Mouse (Mus musculus): ENCODE data around the gene Serinc2. TPM values are rescaled to one million over a fixed set of nuclear protein-coding genes. Genes with fewer than 3 reads are reported as not detected.

The Serinc2 gene
- polyA plus RNA-seq, 1 experiment from 2014 or later, result 36.4 TPM

DNA sequence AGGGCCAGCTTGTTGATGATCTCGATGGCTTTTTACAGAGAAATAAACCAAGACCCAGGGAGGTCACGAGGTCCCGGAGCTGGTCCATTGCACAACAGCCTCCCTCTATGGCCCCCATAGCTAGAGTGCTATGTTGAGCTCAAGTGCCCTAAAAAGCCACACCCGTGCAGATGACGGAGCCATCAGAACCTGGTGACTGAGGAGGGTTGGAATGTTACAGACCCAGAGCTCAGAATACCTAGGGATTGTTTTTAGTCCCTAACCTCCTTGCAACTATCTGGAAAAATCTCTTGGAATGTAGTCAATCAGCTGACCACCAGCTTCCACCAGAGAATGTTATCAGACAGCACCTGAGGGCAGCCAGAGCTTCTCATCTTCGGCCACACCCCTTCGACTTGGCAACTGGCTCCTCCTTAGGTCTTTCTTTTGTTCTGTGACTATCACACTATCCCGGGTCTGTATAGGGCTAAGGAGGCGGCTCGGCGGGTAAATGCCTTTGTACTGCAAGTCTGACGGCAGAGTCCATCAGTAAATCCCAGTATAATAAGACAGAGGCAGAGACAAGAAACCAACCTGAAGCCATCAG, 23.4 kb upstream of the Serinc2 start:
- no peak for ATAC-seq (ENCODE audit: low read depth)
- Histone ChIP-seq H3K27me3 (ENCODE audit: control insufficient read depth, insufficient read depth, low read length) (peaks cover 8% of the 10 kb centered on the region), H3K4me3 (ENCODE audit: low read depth, low read length) (no peak overlapping the region), H3K9me3 (ENCODE audit: control insufficient read depth, low read length) (no peaks in the 10 kb centered on the region), H3K36me3 (ENCODE audit: control insufficient read depth, insufficient read depth, low read length) (no peaks in the 10 kb centered on the region), H3K4me2 (ENCODE audit: low read depth, low read length) (no peak overlapping the region), H3K4me1 (ENCODE audit: control insufficient read depth, insufficient read depth, low read length) (no peaks in the 10 kb centered on the region), H3K9ac (replicated peaks; ENCODE audit: low read depth, low read length) (no peak overlapping the region), H3K27ac (ENCODE audit: low read depth, low read length) (no peak overlapping the region)
- WGBS, result 51% methylated on average over 12 of the region's 12 CpGs

DNA sequence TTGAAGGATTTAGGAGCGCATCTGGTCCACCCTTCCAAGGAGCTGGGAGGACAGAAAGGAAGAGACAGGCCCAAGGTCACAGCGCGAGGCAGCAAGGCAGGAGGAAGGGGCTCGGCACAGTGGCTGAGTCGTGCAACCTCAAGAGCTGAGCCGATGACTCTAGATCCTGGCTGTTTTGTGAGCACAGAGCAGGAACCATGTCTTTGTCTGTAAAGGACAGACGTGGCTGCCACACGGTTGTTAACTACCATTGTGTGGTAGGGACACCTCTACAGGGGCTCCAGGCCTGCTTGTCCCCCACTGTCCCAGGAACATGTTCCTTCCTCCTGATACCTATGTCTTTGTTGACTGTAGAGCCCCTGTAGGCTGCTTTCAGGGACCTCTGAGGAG, 20.6 kb upstream of the Serinc2 start:
- no peak for ATAC-seq (ENCODE audit: low read depth)
- Histone ChIP-seq H3K9ac (replicated peaks; ENCODE audit: low read depth, low read length) (no peak overlapping the region), H3K4me3 (ENCODE audit: low read depth, low read length) (no peak overlapping the region), H3K4me2 (ENCODE audit: low read depth, low read length) (no peak overlapping the region), H3K4me1 (ENCODE audit: control insufficient read depth, insufficient read depth, low read length) (no peaks in the 10 kb centered on the region), H3K36me3 (ENCODE audit: control insufficient read depth, insufficient read depth, low read length) (no peaks in the 10 kb centered on the region), H3K9me3 (ENCODE audit: control insufficient read depth, low read length) (no peaks in the 10 kb centered on the region), H3K27me3 (ENCODE audit: control insufficient read depth, insufficient read depth, low read length) (no peaks in the 10 kb centered on the region), H3K27ac (ENCODE audit: low read depth, low read length) (no peak overlapping the region)
- WGBS, result 66% methylated on average over 8 of the region's 8 CpGs

DNA sequence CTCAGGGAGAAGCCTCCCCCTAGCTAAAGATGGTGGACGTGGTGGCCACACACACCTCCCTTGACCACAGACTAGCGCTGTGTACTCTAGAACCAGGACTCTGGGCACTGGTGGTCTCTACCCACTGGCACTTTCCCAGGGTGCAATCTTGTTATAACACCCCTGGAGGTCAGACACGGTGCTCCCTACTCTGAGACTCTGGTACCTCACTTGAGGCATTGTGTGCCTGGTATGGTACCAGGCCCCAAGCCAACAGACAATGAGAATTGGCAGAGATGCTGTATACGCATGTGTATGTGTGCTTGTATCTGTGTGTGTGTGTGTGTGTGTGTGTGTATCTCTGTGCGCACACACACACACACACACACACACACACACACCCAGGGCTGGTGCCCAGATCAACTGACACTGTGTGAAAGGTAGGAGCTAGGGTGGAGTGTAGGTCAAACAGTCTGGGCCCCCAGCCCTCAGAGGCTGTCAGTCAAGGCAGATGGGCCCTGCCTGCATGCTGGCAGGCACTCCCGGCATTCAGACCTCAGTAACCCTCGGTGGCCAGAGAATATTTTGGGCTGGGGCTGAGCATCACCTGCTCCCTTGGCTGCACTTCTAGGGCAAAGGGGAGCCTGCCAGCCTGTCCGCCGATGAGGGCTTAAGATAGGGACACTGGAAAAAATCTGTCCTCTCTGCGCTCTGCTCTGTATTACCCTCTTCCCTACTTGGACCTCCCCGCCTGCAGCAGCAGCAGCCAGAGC, 20.0 kb upstream of the Serinc2 start:
- Histone ChIP-seq H3K4me1 (ENCODE audit: control insufficient read depth, insufficient read depth, low read length) (no peaks in the 10 kb centered on the region), H3K36me3 (ENCODE audit: control insufficient read depth, insufficient read depth, low read length) (no peaks in the 10 kb centered on the region), H3K4me2 (ENCODE audit: low read depth, low read length) (no peak overlapping the region), H3K27me3 (ENCODE audit: control insufficient read depth, insufficient read depth, low read length) (no peaks in the 10 kb centered on the region), H3K27ac (ENCODE audit: low read depth, low read length) (no peak overlapping the region), H3K9me3 (ENCODE audit: control insufficient read depth, low read length) (no peaks in the 10 kb centered on the region), H3K9ac (replicated peaks; ENCODE audit: low read depth, low read length) (no peak overlapping the region), H3K4me3 (ENCODE audit: low read depth, low read length) (no peak overlapping the region)
- WGBS, result 77% methylated on average over 11 of the region's 11 CpGs
- ATAC-seq (ENCODE audit: low read depth), result no peak

DNA sequence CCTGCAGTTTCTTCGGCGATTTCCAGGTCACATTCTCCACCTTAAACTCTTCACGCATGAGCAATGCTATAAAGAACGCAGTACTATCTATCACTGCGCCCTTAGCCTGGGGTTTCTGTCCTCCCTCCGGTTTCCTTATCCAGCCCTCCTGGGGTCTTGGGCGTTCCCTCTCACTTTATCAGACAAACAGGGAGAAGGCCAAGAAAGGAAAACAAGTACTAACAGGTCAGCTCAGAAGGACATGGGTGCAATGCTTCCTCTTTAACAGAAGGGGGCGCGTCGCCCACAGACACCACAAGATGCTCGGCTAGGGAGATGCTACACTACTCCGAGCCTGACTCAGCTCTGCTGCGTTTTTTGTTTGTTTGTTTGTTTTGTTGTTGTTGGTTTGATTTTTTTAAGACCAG, 18.1 kb upstream of the Serinc2 start:
- Histone ChIP-seq H3K4me1 (ENCODE audit: control insufficient read depth, insufficient read depth, low read length) (no peaks in the 10 kb centered on the region), H3K9ac (replicated peaks; ENCODE audit: low read depth, low read length) (no peak overlapping the region), H3K4me3 (ENCODE audit: low read depth, low read length) (no peak overlapping the region), H3K9me3 (ENCODE audit: control insufficient read depth, low read length) (no peaks in the 10 kb centered on the region), H3K27me3 (ENCODE audit: control insufficient read depth, insufficient read depth, low read length) (no peaks in the 10 kb centered on the region), H3K4me2 (ENCODE audit: low read depth, low read length) (no peak overlapping the region), H3K27ac (ENCODE audit: low read depth, low read length) (no peak overlapping the region), H3K36me3 (ENCODE audit: control insufficient read depth, insufficient read depth, low read length) (no peaks in the 10 kb centered on the region)
- no peak for ATAC-seq (ENCODE audit: low read depth)
- 22% methylated on average over 13 of the region's 13 CpGs for WGBS

DNA sequence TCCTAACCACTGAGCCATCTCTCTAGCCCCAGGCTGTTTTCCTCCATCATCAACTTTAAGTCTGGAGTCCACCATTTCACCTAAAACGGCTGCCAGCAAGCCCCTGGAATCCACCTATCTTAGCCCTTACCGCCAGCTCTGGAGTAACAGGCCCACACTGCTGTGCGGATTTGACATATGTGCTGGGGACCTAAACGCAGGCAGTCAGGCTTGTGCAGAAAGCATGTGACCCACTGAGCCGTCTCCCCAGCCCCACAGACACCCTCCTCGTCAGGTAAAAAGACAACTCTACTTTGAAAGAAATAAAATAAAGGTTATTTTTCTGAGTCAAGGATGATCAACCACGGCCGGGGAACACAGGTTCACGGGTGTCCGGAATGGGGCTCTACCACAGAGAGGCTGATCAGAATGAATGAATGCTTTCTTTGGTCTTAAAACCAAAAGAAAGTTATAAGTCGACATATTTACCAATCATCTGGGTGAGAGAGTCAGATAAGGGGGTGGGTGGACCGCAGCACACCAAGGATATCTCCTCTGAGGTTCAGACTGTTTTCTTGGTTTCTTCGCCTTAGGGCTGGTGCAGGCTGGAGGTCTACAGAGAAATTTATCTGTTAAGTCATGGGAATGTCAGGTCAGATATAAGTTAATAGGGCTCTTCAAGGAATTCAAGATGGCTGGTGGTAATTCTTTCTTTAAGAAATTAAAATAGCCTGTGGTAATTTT, 17.4 kb upstream of the Serinc2 start:
- no peaks in the 10 kb centered on the region for H3K36me3 ChIP-seq (ENCODE audit: control insufficient read depth, insufficient read depth, low read length)
- H3K4me1 ChIP-seq (ENCODE audit: control insufficient read depth, insufficient read depth, low read length), result no peaks in the 10 kb centered on the region
- 87% methylated on average over 13 of the region's 13 CpGs for WGBS
- ATAC-seq (ENCODE audit: low read depth), result no peak
- no peaks in the 10 kb centered on the region for H3K9me3 ChIP-seq (ENCODE audit: control insufficient read depth, low read length)
- H3K27ac ChIP-seq (ENCODE audit: low read depth, low read length), result no peak overlapping the region
- H3K4me3 ChIP-seq (ENCODE audit: low read depth, low read length), result no peak overlapping the region
- no peak overlapping the region for H3K9ac ChIP-seq (replicated peaks; ENCODE audit: low read depth, low read length)
- no peak overlapping the region for H3K4me2 ChIP-seq (ENCODE audit: low read depth, low read length)
- no peaks in the 10 kb centered on the region for H3K27me3 ChIP-seq (ENCODE audit: control insufficient read depth, insufficient read depth, low read length)

DNA sequence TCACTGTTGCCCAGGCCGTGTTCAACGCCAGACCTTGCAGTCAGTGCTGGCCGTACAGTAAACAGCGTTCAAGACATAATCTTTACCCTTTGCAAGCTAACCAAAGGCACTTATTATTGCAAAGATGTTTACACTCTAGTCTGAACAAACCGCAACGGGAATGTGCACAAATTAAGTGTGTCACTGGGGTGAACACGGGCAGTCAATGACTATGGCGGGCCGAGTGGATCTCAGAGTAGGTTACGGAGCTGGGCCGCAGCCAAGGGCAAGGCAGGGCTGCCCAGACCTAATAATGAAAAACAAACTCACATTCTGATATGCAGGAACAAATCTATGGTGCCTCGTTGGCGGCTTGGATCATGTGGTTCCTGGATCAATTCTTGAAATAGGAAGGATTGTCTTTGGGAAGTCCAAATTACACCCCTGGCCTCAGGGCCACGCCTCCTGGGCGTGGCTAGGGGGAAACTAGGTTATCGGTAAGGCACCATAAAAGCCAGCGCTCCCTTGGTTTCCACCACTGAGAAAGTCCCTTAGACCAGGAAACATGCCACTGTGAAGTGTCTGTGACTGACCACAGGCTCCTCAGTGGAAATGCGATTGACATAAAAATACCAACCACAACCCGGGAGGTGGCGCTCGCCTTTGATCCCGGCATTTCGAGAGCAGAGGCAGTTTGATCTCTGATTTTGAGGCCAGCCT, 16.2 kb upstream of the Serinc2 start:
- WGBS, result 45% methylated on average over 23 of the region's 23 CpGs
- Histone ChIP-seq H3K4me1 (ENCODE audit: control insufficient read depth, insufficient read depth, low read length) (no peaks in the 10 kb centered on the region), H3K9ac (replicated peaks; ENCODE audit: low read depth, low read length) (no peak overlapping the region), H3K9me3 (ENCODE audit: control insufficient read depth, low read length) (no peaks in the 10 kb centered on the region), H3K4me3 (ENCODE audit: low read depth, low read length) (no peak overlapping the region), H3K36me3 (ENCODE audit: control insufficient read depth, insufficient read depth, low read length) (no peaks in the 10 kb centered on the region), H3K27me3 (ENCODE audit: control insufficient read depth, insufficient read depth, low read length) (no peaks in the 10 kb centered on the region), H3K4me2 (ENCODE audit: low read depth, low read length) (no peak overlapping the region), H3K27ac (ENCODE audit: low read depth, low read length) (no peak overlapping the region)
- no peak for ATAC-seq (ENCODE audit: low read depth)

DNA sequence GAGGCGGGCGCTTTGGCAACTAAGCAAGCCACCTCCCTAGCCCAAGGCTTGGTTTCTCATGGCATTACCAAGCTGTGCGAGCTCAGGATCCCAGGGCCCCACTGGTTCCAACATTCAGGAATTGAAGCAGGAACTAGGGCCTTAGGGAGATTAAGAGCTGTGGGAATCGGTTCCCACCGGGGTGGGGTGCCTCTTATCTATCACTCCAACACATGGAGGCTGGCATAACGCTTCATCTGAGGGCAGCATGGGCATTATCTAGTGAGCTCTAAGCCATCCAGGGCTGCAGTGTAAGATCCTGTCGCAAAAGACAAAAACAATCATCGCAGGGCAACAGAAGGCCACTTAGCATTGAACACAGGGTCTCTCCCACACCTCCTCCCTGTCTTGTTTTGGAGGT, 15.5 kb upstream of the Serinc2 start:
- Histone ChIP-seq H3K27me3 (ENCODE audit: control insufficient read depth, insufficient read depth, low read length) (no peaks in the 10 kb centered on the region), H3K4me2 (ENCODE audit: low read depth, low read length) (no peak overlapping the region), H3K9ac (replicated peaks; ENCODE audit: low read depth, low read length) (no peak overlapping the region), H3K27ac (ENCODE audit: low read depth, low read length) (no peak overlapping the region), H3K9me3 (ENCODE audit: control insufficient read depth, low read length) (no peaks in the 10 kb centered on the region), H3K4me1 (ENCODE audit: control insufficient read depth, insufficient read depth, low read length) (no peaks in the 10 kb centered on the region), H3K4me3 (ENCODE audit: low read depth, low read length) (no peak overlapping the region), H3K36me3 (ENCODE audit: control insufficient read depth, insufficient read depth, low read length) (no peaks in the 10 kb centered on the region)
- WGBS, result 90% methylated on average over 8 of the region's 8 CpGs
- no peak for ATAC-seq (ENCODE audit: low read depth)

DNA sequence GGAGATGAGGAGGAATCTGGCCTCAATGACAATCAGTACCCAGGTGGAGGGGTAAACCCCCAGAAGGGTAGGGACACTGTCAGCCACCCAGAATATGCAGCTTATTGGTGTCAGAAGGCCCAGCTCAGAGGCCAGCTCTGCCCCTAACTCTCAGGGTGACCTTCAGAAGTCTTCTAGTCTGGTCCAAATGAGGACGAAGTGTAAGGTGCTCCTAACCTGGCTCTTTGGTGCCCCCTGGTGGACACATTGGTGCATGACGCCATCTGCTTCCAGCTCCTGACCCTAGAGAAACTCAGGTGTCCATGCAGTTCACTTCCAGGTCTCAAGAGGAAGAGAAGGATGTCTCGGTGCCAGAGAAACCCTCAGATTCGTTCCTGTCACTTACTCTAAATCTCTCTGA, 13.3 kb upstream of the Serinc2 start:
- H3K36me3 ChIP-seq (ENCODE audit: control insufficient read depth, insufficient read depth, low read length), result no peaks in the 10 kb centered on the region
- no peak overlapping the region for H3K4me2 ChIP-seq (ENCODE audit: low read depth, low read length)
- no peaks in the 10 kb centered on the region for H3K4me1 ChIP-seq (ENCODE audit: control insufficient read depth, insufficient read depth, low read length)
- 3% methylated on average over 4 of the region's 4 CpGs for WGBS
- H3K9me3 ChIP-seq (ENCODE audit: control insufficient read depth, low read length), result no peaks in the 10 kb centered on the region
- no peak overlapping the region for H3K4me3 ChIP-seq (ENCODE audit: low read depth, low read length)
- H3K27ac ChIP-seq (ENCODE audit: low read depth, low read length), result no peak overlapping the region
- ATAC-seq (ENCODE audit: low read depth), result no peak
- H3K9ac ChIP-seq (replicated peaks; ENCODE audit: low read depth, low read length), result no peak overlapping the region
- H3K27me3 ChIP-seq (ENCODE audit: control insufficient read depth, insufficient read depth, low read length), result no peaks in the 10 kb centered on the region

DNA sequence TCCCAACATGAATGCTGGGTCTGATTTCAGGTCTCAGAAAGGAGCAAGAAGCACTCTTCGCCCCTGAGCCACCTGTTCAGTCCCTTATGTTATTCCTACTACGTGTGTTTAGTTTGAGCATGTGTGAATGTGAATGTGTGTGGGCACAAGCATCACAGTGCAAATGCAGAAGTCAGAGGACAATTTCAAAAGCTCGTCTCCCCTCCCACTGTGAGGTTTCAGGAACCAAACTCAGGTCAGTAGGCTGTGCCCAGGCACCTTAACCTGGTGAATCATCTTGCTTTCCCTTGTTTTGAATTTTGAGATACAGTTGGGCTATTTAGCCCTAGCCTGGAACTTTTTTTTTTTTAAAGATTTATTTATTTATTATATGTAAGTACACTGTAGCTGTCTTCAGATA, 10.8 kb upstream of the Serinc2 start:
- Histone ChIP-seq H3K9me3 (ENCODE audit: control insufficient read depth, low read length) (no peaks in the 10 kb centered on the region), H3K4me1 (ENCODE audit: control insufficient read depth, insufficient read depth, low read length) (no peaks in the 10 kb centered on the region), H3K4me2 (ENCODE audit: low read depth, low read length) (no peak overlapping the region), H3K36me3 (ENCODE audit: control insufficient read depth, insufficient read depth, low read length) (no peaks in the 10 kb centered on the region), H3K9ac (replicated peaks; ENCODE audit: low read depth, low read length) (no peak overlapping the region), H3K27me3 (ENCODE audit: control insufficient read depth, insufficient read depth, low read length) (no peaks in the 10 kb centered on the region), H3K27ac (ENCODE audit: low read depth, low read length) (no peak overlapping the region), H3K4me3 (ENCODE audit: low read depth, low read length) (no peak overlapping the region)
- no peak for ATAC-seq (ENCODE audit: low read depth)
- 77% methylated on average over 3 of the region's 3 CpGs for WGBS
